Mouse (Mus musculus) intestine, embryonic 14.5 days (tissue): ENCODE data around the gene Tmem52b. TPM values are rescaled to one million over a fixed set of nuclear protein-coding genes. Genes with fewer than 3 reads are reported as not detected.
A peak's percentile ranks its signal among the peaks of the same experiment; 100 is the strongest.

Source experiments
- ATAC-seq: fragments of 200-750 bp; cut with Nextera tagmentation; replicated peaks from 2 replicates; pipeline ENCODE4 v1.8.0; 2017; ENCODE audit warnings: low read depth, moderate number of reproducible peaks, moderate TSS enrichment, moderate library complexity; ENCODE audit not compliant: low FRiP score, low TSS enrichment
- DNase-seq: peaks from one replicate; pipeline ENCODE4 v3.0.0-alpha.2; 2018; ENCODE audit warnings: low spot score
- H3K27ac ChIP-seq: fragments of 300-500 bp; sonication (generic); 2 replicates; pipeline ENCODE4 v1.5.1; 2014; ENCODE audit warnings: low read depth, mild to moderate bottlenecking, control low read depth
- H3K27me3 ChIP-seq: fragments of 300-500 bp; sonication (generic); replicated peaks from 2 replicates; pipeline ENCODE4 v1.6.1; 2014; ENCODE audit warnings: low read length, control low read depth; ENCODE audit not compliant: control insufficient read depth, insufficient read depth
- H3K36me3 ChIP-seq: fragments of 300-500 bp; sonication (generic); 2 replicates; pipeline ENCODE4 v1.6.1; 2014; ENCODE audit warnings: low read length, control low read depth; ENCODE audit not compliant: control insufficient read depth, insufficient read depth
- H3K4me1 ChIP-seq: fragments of 300-500 bp; sonication (generic); replicated peaks from 2 replicates; pipeline ENCODE4 v1.6.1; 2014; ENCODE audit warnings: low read length, control low read depth, mixed read lengths; ENCODE audit not compliant: control insufficient read depth, insufficient read depth
- H3K4me2 ChIP-seq: fragments of 300-500 bp; sonication (generic); 2 replicates; pipeline ENCODE4 v1.6.1; 2014; ENCODE audit warnings: low read length
- H3K4me3 ChIP-seq: fragments of 300-500 bp; sonication (generic); 2 replicates; pipeline ENCODE4 v1.5.1; 2014; ENCODE audit warnings: low read depth, low read length, control low read depth, mixed read lengths
- H3K9ac ChIP-seq: fragments of 300-500 bp; sonication (generic); 2 replicates; pipeline ENCODE4 v1.6.1; 2014; ENCODE audit warnings: mild to moderate bottlenecking, low read length
- H3K9me3 ChIP-seq: fragments of 300-500 bp; sonication (generic); 2 replicates; pipeline ENCODE4 v1.6.1; 2016; ENCODE audit warnings: low read length, control low read depth; ENCODE audit not compliant: control insufficient read depth
- WGBS: fragments of 180-500 bp; shearing (Covaris S2); extraction: QIAGEN DNeasy Blood & Tissue Kit; methylation state at CpG from one replicate; pipeline ENCODE4 v1.1.7; 2014; 5-methylcytosine and 5-hydroxymethylcytosine counted together
- polyA plus RNA-seq: library from polyadenylated mRNA; unstranded; fragments of >200 nt; fragmentation: Nextera tagmentation; extraction: Ambion mirVana; gene quantifications from 2 replicates; pipeline ENCODE4 v1.2.1, GENCODE M21; 2014

The Tmem52b gene
- polyA plus RNA-seq, 1 experiment from 2014 or later = 0.23 TPM

DNA sequence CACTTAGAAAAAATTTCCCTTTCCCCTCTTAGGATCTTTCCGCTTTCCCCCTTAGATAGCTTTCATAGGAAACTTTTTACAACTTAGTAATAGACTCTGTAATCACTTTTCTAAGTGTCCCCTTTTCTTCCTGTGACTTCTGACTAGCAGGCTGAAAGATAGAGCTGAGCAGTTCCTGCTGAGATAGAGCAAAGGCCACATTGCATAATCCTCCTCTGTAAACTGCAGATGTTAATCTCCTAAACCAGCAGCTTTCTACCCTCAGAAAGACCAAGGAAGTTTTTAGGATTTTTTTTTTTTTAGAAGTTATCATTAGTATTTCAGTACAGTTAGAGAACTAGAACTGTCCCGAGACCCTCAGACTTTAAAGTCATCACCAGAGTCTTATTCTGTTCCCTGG lies 8.9 kb upstream of the Tmem52b start:
- ATAC-seq = no peak
- H3K9me3 ChIP-seq = no peaks in the 10 kb centered on the region
- no peak for DNase-seq
- no peak overlapping the region for H3K4me2 ChIP-seq
- WGBS = 83% methylated on average over 2 of the region's 2 CpGs
- H3K4me1 ChIP-seq = no peaks in the 10 kb centered on the region
- no peak overlapping the region for H3K9ac ChIP-seq
- H3K4me3 ChIP-seq = no peak overlapping the region
- no peaks in the 10 kb centered on the region for H3K36me3 ChIP-seq
- no peak overlapping the region for H3K27ac ChIP-seq
- no peaks in the 10 kb centered on the region for H3K27me3 ChIP-seq

DNA sequence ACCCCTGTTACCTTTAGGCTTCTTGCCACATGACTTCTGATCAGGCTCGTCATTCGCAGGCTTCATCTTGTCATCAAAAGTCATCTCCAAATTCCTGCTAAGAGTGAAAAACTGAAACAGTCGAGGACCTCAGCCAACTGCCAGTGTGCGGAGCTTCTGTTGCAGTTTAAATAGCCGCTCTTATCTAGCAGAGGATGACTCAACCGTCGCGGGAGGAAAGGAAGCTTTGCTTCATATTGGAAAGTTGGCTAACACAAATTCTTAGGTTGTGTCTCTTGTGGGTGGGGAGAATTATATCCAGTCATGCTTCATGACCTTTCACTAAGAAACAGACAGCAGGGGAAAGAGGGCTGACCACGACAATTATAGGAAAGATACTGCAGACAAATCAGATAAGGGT lies 5.3 kb upstream of the Tmem52b start, which contains the start of gene Olr1:
Gene Olr1, minus strand, starts transcription at position 142 of the 400 bp plus-strand sequence.
- H3K27ac ChIP-seq = no peak within 1 kb of the TSS
- H3K4me2 ChIP-seq = no peak within 1 kb of the TSS
- no peaks in the 10 kb centered on the region for H3K9me3 ChIP-seq
- ATAC-seq (no peak), DNase-seq (no peak)
- H3K36me3 ChIP-seq = no peaks in the 10 kb centered on the region
- H3K4me3 ChIP-seq = no peak within 1 kb of the TSS
- WGBS = 74% methylated on average over 9 of the region's 9 CpGs
- no peaks in the 10 kb centered on the region for H3K27me3 ChIP-seq
- H3K4me1 ChIP-seq = peaks cover under 1% of the 10 kb centered on the region; the same call in 1 of the 2 replicates
- no peak within 1 kb of the TSS for H3K9ac ChIP-seq

DNA sequence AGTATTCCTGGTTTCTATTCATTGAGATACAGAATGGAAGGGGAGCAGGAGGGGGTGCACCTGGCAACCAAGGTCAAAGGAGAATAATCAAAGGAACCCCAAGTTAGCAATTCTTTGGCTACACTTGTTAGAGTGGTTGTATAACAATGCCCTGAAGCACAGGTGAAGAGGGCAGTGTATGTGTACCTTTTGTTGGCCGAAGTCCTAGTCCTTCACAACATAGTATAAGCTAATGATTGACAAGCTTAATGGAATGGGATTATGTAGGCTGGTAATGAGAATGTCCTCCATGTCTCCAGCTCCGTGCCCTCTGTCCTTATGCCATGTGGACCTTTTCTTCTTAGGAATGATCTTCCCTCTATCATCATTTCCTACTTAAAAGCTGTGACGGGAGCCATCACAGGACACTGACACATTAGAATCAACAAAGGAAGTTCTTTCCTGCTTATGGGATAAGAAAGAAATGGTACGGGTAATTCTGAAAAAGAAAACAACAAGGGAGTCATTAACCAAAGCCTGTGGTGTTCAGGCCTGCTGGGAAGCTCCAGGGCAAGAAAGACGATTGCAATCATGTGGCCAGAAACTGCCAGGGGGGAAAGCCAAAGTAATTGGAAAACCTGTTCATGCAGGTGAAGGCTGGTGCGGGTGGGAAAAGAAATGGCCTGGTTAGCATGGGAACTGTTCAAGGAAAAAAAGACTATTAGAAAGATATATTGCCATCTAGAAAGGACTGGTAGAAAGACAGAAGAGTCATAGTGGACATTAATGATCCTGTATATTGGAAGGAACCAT lies 2.0 kb upstream of the Tmem52b start:
- no peaks in the 10 kb centered on the region for H3K9me3 ChIP-seq
- peaks cover 22% of the 10 kb centered on the region for H3K4me1 ChIP-seq
- no peak overlapping the region for H3K4me3 ChIP-seq
- no peak overlapping the region for H3K27ac ChIP-seq
- no peaks in the 10 kb centered on the region for H3K27me3 ChIP-seq
- no peak for ATAC-seq
- DNase-seq = no peak
- no peaks in the 10 kb centered on the region for H3K36me3 ChIP-seq
- H3K9ac ChIP-seq = no peak overlapping the region
- H3K4me2 ChIP-seq = no peak overlapping the region
- 67% methylated on average over 6 of the region's 6 CpGs for WGBS

DNA sequence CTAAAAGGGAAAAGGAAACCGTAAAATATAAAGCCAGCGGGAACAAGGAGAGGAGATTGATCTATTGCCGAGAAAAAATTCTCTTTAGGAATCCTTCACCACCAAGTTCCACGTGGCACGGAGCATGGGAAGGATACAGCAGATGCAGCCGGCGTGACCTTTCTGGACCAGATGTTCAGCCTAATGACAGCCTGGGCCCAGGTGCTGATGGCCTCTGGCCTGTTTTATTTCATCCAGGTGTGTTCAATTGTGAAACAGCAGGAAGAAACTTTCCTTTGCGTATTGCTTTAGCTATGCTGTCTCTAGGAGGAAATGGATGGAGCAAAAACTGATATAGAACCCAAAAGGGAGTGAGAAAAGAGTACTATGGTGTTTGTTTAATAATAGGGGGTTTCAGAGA lies 513 bp downstream of the Tmem52b start:
- no peak overlapping the region for H3K4me3 ChIP-seq

DNA sequence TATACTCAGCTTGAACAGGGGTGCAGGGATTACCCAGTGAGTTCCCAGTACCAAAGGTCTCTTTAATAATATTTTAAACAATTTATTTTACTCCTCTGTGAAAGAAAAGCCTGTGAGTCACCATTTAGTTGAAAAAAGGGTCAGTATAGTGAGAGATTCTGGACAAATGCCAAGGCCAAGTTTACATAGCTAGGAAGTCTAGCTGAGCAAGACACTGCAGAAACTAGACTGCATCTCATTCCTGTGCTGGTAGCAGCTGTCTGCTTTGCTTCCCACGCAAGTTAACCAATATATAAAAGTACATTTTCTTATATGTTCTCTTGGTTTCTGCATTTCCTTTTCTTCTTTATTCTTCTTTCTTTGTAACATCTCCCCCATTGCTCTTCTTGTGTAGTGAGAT lies 1.1 kb downstream of the Tmem52b start:
- ATAC-seq (peak; percentile 77), DNase-seq (no peak)
- no peaks in the 10 kb centered on the region for H3K9me3 ChIP-seq
- H3K4me3 ChIP-seq = no peak overlapping the region
- peaks cover 22% of the 10 kb centered on the region for H3K4me1 ChIP-seq
- no peak overlapping the region for H3K4me2 ChIP-seq
- no peaks in the 10 kb centered on the region for H3K36me3 ChIP-seq
- H3K9ac ChIP-seq = no peak overlapping the region
- no peaks in the 10 kb centered on the region for H3K27me3 ChIP-seq
- H3K27ac ChIP-seq = peak overlapping the region; percentile 54
- WGBS = 24% methylated on average over 1 of the region's 1 CpGs

More for the DNA sequence above, 513 bp downstream of the Tmem52b start:
- H3K9ac ChIP-seq = no peak overlapping the region
- H3K27ac ChIP-seq = peak overlapping the region; percentile 54
- peak; percentile 59 for DNase-seq
- H3K4me2 ChIP-seq = peak overlapping the region; percentile 15
- H3K36me3 ChIP-seq = no peaks in the 10 kb centered on the region
- no peaks in the 10 kb centered on the region for H3K9me3 ChIP-seq
- WGBS = 33% methylated on average over 8 of the region's 8 CpGs
- peaks cover 22% of the 10 kb centered on the region for H3K4me1 ChIP-seq
- no peaks in the 10 kb centered on the region for H3K27me3 ChIP-seq
- 0 out of 2 replicates have a peak, but pooled peaks have one; percentile 36 for ATAC-seq

DNA sequence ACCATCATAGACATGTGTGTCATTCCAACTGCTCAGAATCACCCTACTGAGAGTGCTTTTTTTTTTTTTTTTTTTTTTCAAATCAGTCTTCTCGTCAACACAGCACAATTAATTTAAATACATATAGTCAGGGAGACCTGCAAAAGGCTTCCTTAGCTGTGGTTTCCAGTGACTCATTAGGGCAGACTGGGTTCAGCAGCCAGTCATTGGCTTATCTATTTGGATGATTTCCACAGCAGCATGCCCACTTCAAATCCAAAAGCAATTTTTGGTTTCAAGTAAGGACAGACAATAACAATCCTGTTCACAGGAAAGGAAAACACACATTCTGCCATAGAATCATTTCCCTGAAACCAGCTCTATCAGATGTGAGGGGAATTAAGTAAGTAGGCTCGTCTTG lies 2.0 kb downstream of the Tmem52b start:
- H3K4me3 ChIP-seq = no peak overlapping the region

DNA sequence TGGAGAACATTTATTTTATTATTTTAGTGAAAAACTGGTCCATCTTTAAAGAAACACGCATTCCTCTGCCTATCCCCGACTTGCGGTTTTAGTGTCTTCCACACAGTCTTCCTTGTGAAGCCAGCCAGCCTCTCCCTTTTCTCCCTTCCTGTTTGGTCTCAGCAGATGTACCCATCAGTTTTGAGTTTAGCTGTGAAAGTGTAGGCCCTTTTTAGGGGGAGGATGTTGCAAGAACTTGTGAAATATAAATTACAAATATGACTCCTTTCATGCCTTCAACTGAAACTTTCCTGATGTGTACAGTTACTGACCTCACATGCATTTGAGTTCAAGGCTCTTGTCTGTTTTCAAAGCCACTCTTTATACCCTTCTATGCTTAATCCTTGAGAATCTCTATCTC lies 2.7 kb downstream of the Tmem52b start:
- Histone ChIP-seq H3K4me1 (peaks cover 22% of the 10 kb centered on the region), H3K9ac (no peak overlapping the region), H3K9me3 (no peaks in the 10 kb centered on the region), H3K27me3 (no peaks in the 10 kb centered on the region), H3K4me2 (no peak overlapping the region), H3K27ac (no peak overlapping the region), H3K4me3 (no peak overlapping the region), H3K36me3 (no peaks in the 10 kb centered on the region)
- DNase-seq (no peak), ATAC-seq (no peak)
- 69% methylated on average over 3 of the region's 3 CpGs for WGBS

More for the DNA sequence above, 2.0 kb downstream of the Tmem52b start:
- 71% methylated on average over 2 of the region's 2 CpGs for WGBS
- no peak for ATAC-seq
- no peak for DNase-seq
- Histone ChIP-seq H3K36me3 (no peaks in the 10 kb centered on the region), H3K9ac (no peak overlapping the region), H3K27ac (no peak overlapping the region), H3K4me2 (no peak overlapping the region), H3K9me3 (no peaks in the 10 kb centered on the region), H3K4me1 (peaks cover 22% of the 10 kb centered on the region), H3K27me3 (no peaks in the 10 kb centered on the region)

DNA sequence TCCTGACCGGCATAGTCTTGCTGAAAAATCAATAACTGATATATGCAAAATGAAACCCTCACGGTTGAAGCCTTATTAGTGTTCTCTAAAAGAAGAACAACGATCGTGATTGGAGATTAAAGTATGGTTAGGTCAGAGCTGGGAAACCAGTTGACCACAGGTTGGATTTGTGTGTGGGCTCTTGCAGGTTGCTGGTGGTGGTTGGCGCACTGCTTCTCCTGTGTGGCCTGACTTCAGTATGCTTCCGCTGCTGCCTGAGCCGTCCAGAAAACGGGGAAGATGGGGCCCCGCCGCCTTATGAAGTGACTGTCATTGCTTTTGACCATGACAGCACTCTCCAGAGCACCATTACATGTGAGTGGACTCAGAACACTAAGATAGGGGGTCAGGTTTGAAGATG lies 4.0 kb downstream of the Tmem52b start:
- WGBS = 91% methylated on average over 10 of the region's 10 CpGs
- no peak for ATAC-seq
- DNase-seq = no peak
- no peak overlapping the region for H3K9ac ChIP-seq
- no peak overlapping the region for H3K4me2 ChIP-seq
- no peak overlapping the region for H3K4me3 ChIP-seq
- no peaks in the 10 kb centered on the region for H3K27me3 ChIP-seq
- peaks cover 22% of the 10 kb centered on the region for H3K4me1 ChIP-seq
- no peaks in the 10 kb centered on the region for H3K9me3 ChIP-seq
- no peak overlapping the region for H3K27ac ChIP-seq
- no peaks in the 10 kb centered on the region for H3K36me3 ChIP-seq
